Mouse (Mus musculus): Measurements from ENCODE around the gene Oas2.
A peak's percentile ranks its signal among the peaks of the same experiment; 100 is the strongest.
"Not testable (repeated sequence)": the region's sequence is repeated elsewhere in the genome, so short reads cannot be mapped to it uniquely, and the experiment has no call there.

Gene Oas2

GRCm38 (mm10) chr5:120749688-120750087 is at the start of gene Oas2:
Gene Oas2 (minus strand): TSS chr5:120749853.
- peak; percentile 22 for DNase-seq (ENCODE audit: low spot score)

- DNase-seq (ENCODE audit: low spot score) = not testable (repeated sequence)
Observed at GRCm38 (mm10) chr5:120798943-120799342, 49.3 kb upstream of the Oas2 start.

- DNase-seq (ENCODE audit: low spot score) = not testable (repeated sequence)
Observed at GRCm38 (mm10) chr5:120798147-120798546, 48.5 kb upstream of the Oas2 start.

- DNase-seq (ENCODE audit: low spot score) = not testable (repeated sequence)
Observed at GRCm38 (mm10) chr5:120795480-120796034, 45.9 kb upstream of the Oas2 start, which contains the start of gene Oas1e. Gene Oas1e (minus strand): TSS chr5:120795530.

GRCm38 (mm10) chr5:120793043-120793442 is 43.4 kb upstream of the Oas2 start:
- peak; percentile 77 for DNase-seq (ENCODE audit: low spot score)

- DNase-seq (ENCODE audit: low spot score) = no peak
Observed at GRCm38 (mm10) chr5:120787042-120787441, 37.4 kb upstream of the Oas2 start.

GRCm38 (mm10) chr5:120782446-120782845 is 32.8 kb upstream of the Oas2 start:
- no peak for DNase-seq (ENCODE audit: low spot score)

GRCm38 (mm10) chr5:120781646-120782045 is 32.0 kb upstream of the Oas2 start:
- DNase-seq (ENCODE audit: low spot score) = no peak

GRCm38 (mm10) chr5:120779922-120780321 is 30.3 kb upstream of the Oas2 start:
- peak; percentile 35 for DNase-seq (ENCODE audit: low spot score)

- DNase-seq (ENCODE audit: low spot score) = no peak
Observed at GRCm38 (mm10) chr5:120778941-120779340, 29.3 kb upstream of the Oas2 start.

- no peak for DNase-seq (ENCODE audit: low spot score)
Observed at GRCm38 (mm10) chr5:120777478-120777877, 27.8 kb upstream of the Oas2 start, which contains the start of gene Oas3. Gene Oas3 (minus strand): TSS chr5:120777661.

GRCm38 (mm10) chr5:120776801-120777200 is 27.1 kb upstream of the Oas2 start:
- DNase-seq (ENCODE audit: low spot score) = no peak

GRCm38 (mm10) chr5:120775287-120775985 is 25.8 kb upstream of the Oas2 start:
- no peak for DNase-seq (ENCODE audit: low spot score)

GRCm38 (mm10) chr5:120769396-120769795 is 19.7 kb upstream of the Oas2 start:
- DNase-seq (ENCODE audit: low spot score) = no peak

GRCm38 (mm10) chr5:120765010-120765409 is 15.4 kb upstream of the Oas2 start:
- no peak for DNase-seq (ENCODE audit: low spot score)

GRCm38 (mm10) chr5:120761901-120762300 is 12.2 kb upstream of the Oas2 start:
- DNase-seq (ENCODE audit: low spot score) = no peak

- no peak for DNase-seq (ENCODE audit: low spot score)
Observed at GRCm38 (mm10) chr5:120754215-120754614, 4.6 kb upstream of the Oas2 start.

GRCm38 (mm10) chr5:120752786-120753185 is 3.1 kb upstream of the Oas2 start:
- no peak for DNase-seq (ENCODE audit: low spot score)

GRCm38 (mm10) chr5:120751206-120751605 is 1.6 kb upstream of the Oas2 start:
- DNase-seq (ENCODE audit: low spot score) = no peak

- peak; percentile 76 for DNase-seq (ENCODE audit: low spot score)
Observed at GRCm38 (mm10) chr5:120746451-120746850, 3.2 kb downstream of the Oas2 start.

- DNase-seq (ENCODE audit: low spot score) = peak; percentile 25
Observed at GRCm38 (mm10) chr5:120742125-120742524, 7.5 kb downstream of the Oas2 start.

- DNase-seq (ENCODE audit: low spot score) = no peak
Observed at GRCm38 (mm10) chr5:120734380-120734990, 15.2 kb downstream of the Oas2 start.

GRCm38 (mm10) chr5:120733696-120734095 is 16.0 kb downstream of the Oas2 start:
- no peak for DNase-seq (ENCODE audit: low spot score)

Measured in adipocyte (in vitro differentiated cells).